Mouse (Mus musculus) heart, adult 2 months (tissue): Measurements from ENCODE around the gene Cphx3.
"Not testable (repeated sequence)": the region's sequence is repeated elsewhere in the genome, so short reads cannot be mapped to it uniquely, and the experiment has no call there.

ENCODE experiments used
- CTCF ChIP-seq: fragments of 200-600 bp; IDR thresholded peaks from 2 replicates; pipeline ENCODE4 v1.8.1; 2022; ENCODE audit warnings: antibody characterized with exemption, mild to moderate bottlenecking, moderate library complexity
- EP300 ChIP-seq: fragments of 200-500 bp; IDR thresholded peaks from 2 replicates; pipeline ENCODE4 v1.6.1; 2011; ENCODE audit warnings: low read depth, low read length, control low read depth; ENCODE audit not compliant: insufficient read depth
- POLR2A ChIP-seq: fragments of 200-500 bp; IDR thresholded peaks from 2 replicates; pipeline ENCODE4 v1.6.1; 2011; ENCODE audit warnings: mild to moderate bottlenecking, low read depth, low read length, control low read depth; ENCODE audit not compliant: insufficient read depth

- TF ChIP-seq CTCF, POLR2A, EP300: not testable (repeated sequence)
These were observed 15.5 kb downstream of the Cphx3 start for GRCm38 (mm10) chr14:26097622-26098021.
